Mouse (Mus musculus) frontal cortex, adult (tissue): ENCODE measurements around the gene Cib1.
A peak's percentile ranks its signal among the peaks of the same experiment; 100 is the strongest.

Experiments used
- ATAC-seq: cut with Nextera tagmentation; 2 replicates; pipeline ENCODE4 v1.9.2; 2017; ENCODE audit warnings: mild to moderate bottlenecking, moderate library complexity, mixed read lengths; ENCODE audit not compliant: low TSS enrichment

Cib1 gene

GRCm38 (mm10) chr7:80201888-80202540 is 30.6 kb downstream of the Cib1 start:
- ATAC-seq: no peak

- no peak for ATAC-seq
Measured at GRCm38 (mm10) chr7:80200963-80201539, 31.6 kb downstream of the Cib1 start.

- no peak for ATAC-seq
Measured at GRCm38 (mm10) chr7:80200588-80200945, 32.0 kb downstream of the Cib1 start.

- no peak for ATAC-seq
Measured at GRCm38 (mm10) chr7:80199851-80200587, 32.6 kb downstream of the Cib1 start.

- no peak for ATAC-seq
Measured at GRCm38 (mm10) chr7:80199286-80199685, 33.3 kb downstream of the Cib1 start.

- peak; percentile 15; the same call in 1 of the 2 replicates for ATAC-seq
Measured at GRCm38 (mm10) chr7:80198863-80199262, 33.8 kb downstream of the Cib1 start.

GRCm38 (mm10) chr7:80197941-80198778 is 34.5 kb downstream of the Cib1 start:
- ATAC-seq: peak; percentile 70

- no peak for ATAC-seq
Measured at GRCm38 (mm10) chr7:80197371-80197770, 35.2 kb downstream of the Cib1 start.

- no peak for ATAC-seq
Measured at GRCm38 (mm10) chr7:80195576-80196263, 36.9 kb downstream of the Cib1 start.

GRCm38 (mm10) chr7:80195146-80195545 is 37.5 kb downstream of the Cib1 start:
- ATAC-seq: no peak

- ATAC-seq: no peak
Measured at GRCm38 (mm10) chr7:80193941-80194739, 38.5 kb downstream of the Cib1 start.

GRCm38 (mm10) chr7:80192226-80193061 is 40.2 kb downstream of the Cib1 start:
- ATAC-seq: no peak

GRCm38 (mm10) chr7:80191455-80191854 is 41.2 kb downstream of the Cib1 start:
- ATAC-seq: no peak

- ATAC-seq: no peak
Measured at GRCm38 (mm10) chr7:80189147-80189933, 43.3 kb downstream of the Cib1 start.

GRCm38 (mm10) chr7:80188579-80189125 is 44.0 kb downstream of the Cib1 start:
- ATAC-seq: peak; percentile 26; the same call in 1 of the 2 replicates

GRCm38 (mm10) chr7:80187501-80187900 is 45.1 kb downstream of the Cib1 start:
- ATAC-seq: no peak

GRCm38 (mm10) chr7:80186531-80187296 is 45.9 kb downstream of the Cib1 start, which contains the start of gene Sema4b:
TSS of gene Sema4b (plus strand) at chr7:80186841.
- peak; percentile 95 for ATAC-seq

GRCm38 (mm10) chr7:80186021-80186420 is 46.6 kb downstream of the Cib1 start:
- ATAC-seq: no peak
